Mouse (Mus musculus): ENCODE measurements at regions not wholly inside any gene's neighbourhood (a gene's known extent, or its start where the extent isn't known, plus 50 kb on each side); places are given as distances from the start of the nearest gene placed in this dataset.

GRCm38 (mm10) chr9:30285324-30285599, 141.6 kb upstream of the Snx19 start:
- Histone ChIP-seq H3K36me3 (ENCODE audit: control insufficient read depth in 1 of 2, insufficient read depth in 2 of 2, low read length in 2 of 2) (no peaks in the 10 kb centered on the region), H3K9me3 (replicated peaks; ENCODE audit: insufficient read depth, low read length) (no peaks in the 10 kb centered on the region), H3K27ac (ENCODE audit: control insufficient read depth, low read depth, low read length) (no peak overlapping the region), H3K4me1 (ENCODE audit: control insufficient read depth in 1 of 2, insufficient read depth in 2 of 2, low read length in 2 of 2) (no peaks in the 10 kb centered on the region), H3K79me2 (ENCODE audit: control insufficient read depth, insufficient read depth, low read length, poor library complexity) (no peaks in the 10 kb centered on the region), H3K27me3 (ENCODE audit: control insufficient read depth in 1 of 2, insufficient read depth in 2 of 2, low read length in 2 of 2) (no peaks in the 10 kb centered on the region), H3K9ac (ENCODE audit: control insufficient read depth, low read depth, low read length, poor library complexity, severe bottlenecking) (no peak overlapping the region), H3K4me3 (ENCODE audit: control insufficient read depth in 1 of 2, insufficient read depth in 1 of 2, low read depth in 2 of 2, low read length in 2 of 2) (no peak overlapping the region)
- no peak for TF ChIP-seq TCF12 (IDR thresholded peaks at IDR 0.05; ENCODE audit: low read depth, low read length)
- DNase-seq (ENCODE audit: low read depth, low spot score), result no peak

GRCm38 (mm10) chr9:30299844-30300243, 127.1 kb upstream of the Snx19 start:
- no peaks in the 10 kb centered on the region for H3K4me1 ChIP-seq (ENCODE audit: control insufficient read depth in 1 of 2, insufficient read depth in 2 of 2, low read length in 2 of 2)
- DNase-seq (ENCODE audit: low read depth, low spot score), result peak; percentile 2
- no peak overlapping the region for H3K9ac ChIP-seq (ENCODE audit: control insufficient read depth, low read depth, low read length, poor library complexity, severe bottlenecking)
- H3K27ac ChIP-seq (ENCODE audit: control insufficient read depth, low read depth, low read length), result no peak overlapping the region
- no peaks in the 10 kb centered on the region for H3K9me3 ChIP-seq (replicated peaks; ENCODE audit: insufficient read depth, low read length)
- H3K27me3 ChIP-seq (ENCODE audit: control insufficient read depth in 1 of 2, insufficient read depth in 2 of 2, low read length in 2 of 2), result no peaks in the 10 kb centered on the region
- H3K4me3 ChIP-seq (ENCODE audit: control insufficient read depth in 1 of 2, insufficient read depth in 1 of 2, low read depth in 2 of 2, low read length in 2 of 2), result no peak overlapping the region
- no peaks in the 10 kb centered on the region for H3K79me2 ChIP-seq (ENCODE audit: control insufficient read depth, insufficient read depth, low read length, poor library complexity)
- no peak for TF ChIP-seq TAL1 (IDR thresholded peaks at IDR 0.05; ENCODE audit: low read length)
- TF ChIP-seq CTCF (IDR thresholded peaks at IDR 0.05 in 2 of 3, conservative IDR thresholded peaks at IDR 0.05 in 1 of 3; ENCODE audit: control insufficient read depth in 1 of 3, insufficient read depth in 1 of 3, low read depth in 2 of 3, low read length in 3 of 3, poor library complexity in 1 of 3, severe bottlenecking in 1 of 3), result peak in 2 of 3 experiments; percentile 10 to 29; a peak in 2 of 6 replicates
- no peak for TF ChIP-seq ZMIZ1 (IDR thresholded peaks at IDR 0.05; ENCODE audit: low read depth, low read length)
- no peak for TF ChIP-seq MAX (IDR thresholded peaks at IDR 0.05; ENCODE audit: low read length)
- TF ChIP-seq E2F4 (IDR thresholded peaks at IDR 0.05; ENCODE audit: borderline replicate concordance, low read depth, low read length), result no peak
- no peak for TF ChIP-seq GABPA (IDR thresholded peaks at IDR 0.05; ENCODE audit: low read depth, low read length)
- TF ChIP-seq MAFK (IDR thresholded peaks at IDR 0.05; ENCODE audit: borderline replicate concordance, low read depth, low read length), result no peak
- no peaks in the 10 kb centered on the region for H3K36me3 ChIP-seq (ENCODE audit: control insufficient read depth in 1 of 2, insufficient read depth in 2 of 2, low read length in 2 of 2)

- no peaks in the 10 kb centered on the region for H3K27me3 ChIP-seq (ENCODE audit: control insufficient read depth in 1 of 2, insufficient read depth in 2 of 2, low read length in 2 of 2)
Observed at GRCm38 (mm10) chr9:30308281-30308680, 118.6 kb upstream of the Snx19 start.

More at GRCm38 (mm10) chr9:30308281-30308680, 118.6 kb upstream of the Snx19 start:
- H3K9ac ChIP-seq (ENCODE audit: control insufficient read depth, low read depth, low read length, poor library complexity, severe bottlenecking), result no peak overlapping the region
- no peaks in the 10 kb centered on the region for H3K4me1 ChIP-seq (ENCODE audit: control insufficient read depth in 1 of 2, insufficient read depth in 2 of 2, low read length in 2 of 2)
- H3K9me3 ChIP-seq (replicated peaks; ENCODE audit: insufficient read depth, low read length), result no peaks in the 10 kb centered on the region
- no peak for DNase-seq (ENCODE audit: low read depth, low spot score)
- no peaks in the 10 kb centered on the region for H3K79me2 ChIP-seq (ENCODE audit: control insufficient read depth, insufficient read depth, low read length, poor library complexity)
- TF ChIP-seq MYC (IDR thresholded peaks at IDR 0.05; ENCODE audit: low read depth, low read length), result no peak
- no peak for TF ChIP-seq MEF2A (IDR thresholded peaks at IDR 0.05; ENCODE audit: extremely low read depth, insufficient replicate concordance, low read depth, low read length, poor library complexity, severe bottlenecking)
- TF ChIP-seq MYB (IDR thresholded peaks at IDR 0.05; ENCODE audit: low read depth, low read length), result no peak
- no peak for TF ChIP-seq SIN3A (IDR thresholded peaks at IDR 0.05; ENCODE audit: low read length)
- TF ChIP-seq CTCF (IDR thresholded peaks at IDR 0.05 in 2 of 3, conservative IDR thresholded peaks at IDR 0.05 in 1 of 3; ENCODE audit: control insufficient read depth in 1 of 3, insufficient read depth in 1 of 3, low read depth in 2 of 3, low read length in 3 of 3, poor library complexity in 1 of 3, severe bottlenecking in 1 of 3), result no peak
- no peak for TF ChIP-seq ETS1 (IDR thresholded peaks at IDR 0.05; ENCODE audit: low read depth, low read length)
- TF ChIP-seq MAFK (IDR thresholded peaks at IDR 0.05; ENCODE audit: borderline replicate concordance, low read depth, low read length), result no peak
- no peak for TF ChIP-seq ZMIZ1 (IDR thresholded peaks at IDR 0.05; ENCODE audit: low read depth, low read length)
- no peak for TF ChIP-seq CHD2 (IDR thresholded peaks at IDR 0.05; ENCODE audit: low read length)
- no peak for TF ChIP-seq KAT2A (conservative IDR thresholded peaks at IDR 0.05; ENCODE audit: low read depth, low read length)
- no peaks in the 10 kb centered on the region for H3K36me3 ChIP-seq (ENCODE audit: control insufficient read depth in 1 of 2, insufficient read depth in 2 of 2, low read length in 2 of 2)
- no peak overlapping the region for H3K27ac ChIP-seq (ENCODE audit: control insufficient read depth, low read depth, low read length)
- H3K4me3 ChIP-seq (ENCODE audit: control insufficient read depth in 1 of 2, insufficient read depth in 1 of 2, low read depth in 2 of 2, low read length in 2 of 2), result no peak overlapping the region
